Mouse (Mus musculus) erythroblast, embryonic 14.5 days (primary cell): ENCODE data around the gene Sorbs1.

Experiments used
- GATA1 ChIP-seq: IDR thresholded peaks from 2 replicates; pipeline ENCODE4 v1.6.1; 2012; ENCODE audit warnings: low read length, inconsistent platforms, mixed read lengths
- TAL1 ChIP-seq: IDR thresholded peaks from 3 replicates; pipeline ENCODE4 v1.6.1; 2012; ENCODE audit warnings: low read length, inconsistent platforms, mixed read lengths

GRCm38 (mm10) chr19:40376566-40377281, 136.9 kb downstream of the Sorbs1 start:
- TF ChIP-seq GATA1 (no peak), TAL1 (no peak)
